8 mouse cellular contexts compared by ENCODE assay signal in the genomic region with DNA sequence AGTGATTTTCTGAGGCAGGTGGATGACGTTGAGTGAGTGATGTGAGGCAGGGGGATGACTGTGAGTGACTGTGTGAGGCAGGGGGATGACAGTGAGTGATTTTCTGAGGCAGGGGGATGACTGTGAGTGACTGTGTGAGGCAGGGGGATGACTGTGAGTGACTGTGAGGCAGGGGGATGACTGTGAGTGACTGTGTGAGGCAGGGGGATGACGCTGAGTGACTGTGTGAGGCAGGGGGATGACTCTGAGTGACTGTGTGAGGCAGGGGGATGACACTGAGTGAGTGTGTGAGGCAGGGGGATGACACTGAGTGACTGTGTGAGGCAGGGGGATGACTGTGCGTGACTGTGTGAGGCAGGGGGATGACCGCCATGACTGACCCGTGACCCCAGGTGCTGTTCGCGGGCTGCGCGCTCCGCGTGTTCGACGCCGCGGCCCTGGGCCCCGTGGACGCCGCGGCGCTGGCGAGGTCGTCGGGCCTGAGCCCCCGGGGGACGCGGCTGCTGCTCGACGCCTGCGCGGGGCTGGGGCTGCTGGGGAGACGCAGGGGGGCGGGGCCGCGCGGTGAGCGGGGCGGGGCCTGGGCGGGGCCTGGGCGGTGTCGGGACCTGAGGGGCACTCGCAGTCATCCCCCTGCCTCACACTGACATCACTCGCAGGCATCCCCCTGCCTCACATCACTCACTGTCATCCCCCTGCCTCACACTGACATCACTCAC. TPM values are rescaled to one million over a fixed set of nuclear protein-coding genes. Genes with fewer than 3 reads are reported as not detected.
DNase-seq lines count a peak whose midpoint lies in the region; ATAC-seq and TF ChIP-seq lines count a peak whose summit lies in the region.

No protein-coding gene starts in this region.

- H3K27me3 ChIP-seq in embryonic facial prominence, embryonic 11.5 days (ENCODE audit: control insufficient read depth, insufficient read depth, low read length) = no peaks in the 10 kb centered on the region
- H3K27me3 ChIP-seq in embryonic facial prominence, embryonic 10.5 days (replicated peaks; ENCODE audit: low read depth, poor library complexity, severe bottlenecking) = no peaks in the 10 kb centered on the region
- H3K27me3 ChIP-seq in intestine, embryonic 16.5 days (replicated peaks; ENCODE audit: control insufficient read depth, insufficient read depth, low read length) = no peaks in the 10 kb centered on the region
- no peaks in the 10 kb centered on the region for H3K27me3 ChIP-seq in midbrain, postnatal 0 days (ENCODE audit: insufficient read depth, low read length)

- no peak overlapping the region for H3K27ac ChIP-seq in embryonic facial prominence, embryonic 11.5 days (replicated peaks; ENCODE audit: low read depth, low read length)
- H3K27ac ChIP-seq in embryonic facial prominence, embryonic 10.5 days (replicated peaks) = no peak overlapping the region
- no peak overlapping the region for H3K27ac ChIP-seq in intestine, embryonic 16.5 days (ENCODE audit: low read length)
- no peak overlapping the region for H3K27ac ChIP-seq in midbrain, postnatal 0 days (ENCODE audit: low read depth, low read length)

- ATAC-seq in embryonic facial prominence, embryonic 11.5 days (replicated peaks; ENCODE audit: insufficient number of reproducible peaks, low FRiP score, low TSS enrichment, low read depth) = peak; percentile 90
- ATAC-seq in intestine, embryonic 16.5 days = peak; percentile 69
- peak; percentile 78 for ATAC-seq in midbrain, postnatal 0 days (ENCODE audit: low FRiP score)

- 71% methylated on average over 39 of the region's 42 CpGs for WGBS in embryonic facial prominence, embryonic 11.5 days
- 79% methylated on average over 42 of the region's 42 CpGs for WGBS in embryonic facial prominence, embryonic 10.5 days
- WGBS in intestine, embryonic 16.5 days = 77% methylated on average over 42 of the region's 42 CpGs
- WGBS in midbrain, postnatal 0 days = 64% methylated on average over 42 of the region's 42 CpGs

- no peak for TF ChIP-seq CTCF in midbrain, postnatal 0 days (IDR thresholded peaks at IDR 0.05)

- H3K9ac ChIP-seq in embryonic facial prominence, embryonic 11.5 days (replicated peaks; ENCODE audit: low read length) = no peak overlapping the region
- no peak overlapping the region for H3K9ac ChIP-seq in intestine, embryonic 16.5 days (ENCODE audit: low read depth, low read length)
- H3K9ac ChIP-seq in midbrain, postnatal 0 days (replicated peaks; ENCODE audit: low read length, poor library complexity, severe bottlenecking) = no peak overlapping the region

- no peak overlapping the region for H3K4me2 ChIP-seq in embryonic facial prominence, embryonic 11.5 days (ENCODE audit: low read depth, low read length)
- H3K4me2 ChIP-seq in intestine, embryonic 16.5 days (ENCODE audit: low read depth, low read length) = no peak overlapping the region
- no peak overlapping the region for H3K4me2 ChIP-seq in midbrain, postnatal 0 days (ENCODE audit: low read depth, low read length, poor library complexity, severe bottlenecking)

- H3K36me3 ChIP-seq in embryonic facial prominence, embryonic 11.5 days (replicated peaks; ENCODE audit: control insufficient read depth, insufficient read depth, low read depth, low read length) = peaks cover 6% of the 10 kb centered on the region; the same call in 1 of the 2 replicates
- H3K36me3 ChIP-seq in embryonic facial prominence, embryonic 10.5 days (replicated peaks) = peaks cover 51% of the 10 kb centered on the region
- H3K36me3 ChIP-seq in intestine, embryonic 16.5 days (ENCODE audit: control insufficient read depth, insufficient read depth, low read length) = peaks cover 32% of the 10 kb centered on the region
- H3K36me3 ChIP-seq in midbrain, postnatal 0 days (ENCODE audit: insufficient read depth, low read length) = peaks cover 7% of the 10 kb centered on the region; the same call in 1 of the 2 replicates

- H3K4me3 ChIP-seq in embryonic facial prominence, embryonic 11.5 days (ENCODE audit: low read depth, low read length) = no peak overlapping the region
- no peak overlapping the region for H3K4me3 ChIP-seq in embryonic facial prominence, embryonic 10.5 days
- no peak overlapping the region for H3K4me3 ChIP-seq in intestine, embryonic 16.5 days (ENCODE audit: low read length)
- no peak overlapping the region for H3K4me3 ChIP-seq in midbrain, postnatal 0 days (ENCODE audit: low read depth, low read length)

- no peaks in the 10 kb centered on the region for H3K4me1 ChIP-seq in embryonic facial prominence, embryonic 11.5 days (ENCODE audit: control insufficient read depth, insufficient read depth, low read length)
- H3K4me1 ChIP-seq in embryonic facial prominence, embryonic 10.5 days = no peaks in the 10 kb centered on the region
- no peaks in the 10 kb centered on the region for H3K4me1 ChIP-seq in intestine, embryonic 16.5 days (ENCODE audit: control insufficient read depth, insufficient read depth, low read length)
- no peaks in the 10 kb centered on the region for H3K4me1 ChIP-seq in midbrain, postnatal 0 days (ENCODE audit: insufficient read depth, low read length)

- peak; percentile 12 for DNase-seq in embryonic facial prominence, embryonic 11.5 days (ENCODE audit: low spot score)
- no peak for DNase-seq in embryonic facial prominence, embryonic 10.5 days (ENCODE audit: low spot score)
- DNase-seq in thymus, postnatal 4 days = peak; percentile 28
- DNase-seq in thymus, postnatal 10 days (ENCODE audit: low spot score in 2 of 2) = no peak
- peak; percentile 1 for DNase-seq in midbrain, postnatal 0 days (ENCODE audit: low spot score)
- no peak for DNase-seq in natural killer cell, adult 2 months (ENCODE audit: low spot score in 2 of 2)
- no peak for DNase-seq in ovary, postnatal 10 days (ENCODE audit: low spot score)

- peaks cover 45% of the 10 kb centered on the region for H3K9me3 ChIP-seq in embryonic facial prominence, embryonic 11.5 days (replicated peaks; ENCODE audit: control insufficient read depth, low read length)
- peaks cover 55% of the 10 kb centered on the region for H3K9me3 ChIP-seq in embryonic facial prominence, embryonic 10.5 days
- H3K9me3 ChIP-seq in intestine, embryonic 16.5 days (ENCODE audit: control insufficient read depth, low read length) = peaks cover 51% of the 10 kb centered on the region
- H3K9me3 ChIP-seq in midbrain, postnatal 0 days (ENCODE audit: low read length) = peaks cover 22% of the 10 kb centered on the region

RNA-seq across cellular contexts. Expression of gene Asmt, which starts 0.9 kb away (rescaled TPM):
- not detected in 2 replicates for polyA plus RNA-seq in embryonic facial prominence, embryonic 11.5 days (2014; fragmentation: Nextera tagmentation; extraction: Ambion mirVana)
- not detected in 2 replicates for polyA plus RNA-seq in embryonic facial prominence, embryonic 10.5 days (2016; fragmentation: Nextera tagmentation; extraction: Ambion mirVana)
- not detected in 2 replicates for polyA plus RNA-seq in intestine, embryonic 16.5 days (2015; fragmentation: Nextera tagmentation; extraction: Ambion mirVana)
- not detected in 2 replicates for total RNA-seq in midbrain, postnatal 0 days (2014; rRNA removed)
- not detected in 2 replicates for polyA plus RNA-seq in midbrain, postnatal 0 days (2015; fragmentation: Nextera tagmentation; extraction: Ambion mirVana)

Comparison
In these comparisons a context has a peak if more than half of its experiments do, and no peak if none do; other contexts are left out.
1. DNase-seq: peak in embryonic facial prominence, embryonic 11.5 days (single experiment), thymus, postnatal 4 days (single experiment) and midbrain, postnatal 0 days (single experiment); none in embryonic facial prominence, embryonic 10.5 days (single experiment), thymus, postnatal 10 days (0 of 2), natural killer cell, adult 2 months (0 of 2) and ovary, postnatal 10 days (single experiment).
2. Peak in every context shown above with its lines, with median percentiles within 50 percentile points of each other: ATAC-seq.